Mouse (Mus musculus) embryonic facial prominence, embryonic 10.5 days (tissue): ENCODE data around the gene Atf6. TPM values are rescaled to one million over a fixed set of nuclear protein-coding genes. Genes with fewer than 3 reads are reported as not detected.
A peak's percentile ranks its signal among the peaks of the same experiment; 100 is the strongest.

Experiments used
- DNase-seq: peaks from one replicate; pipeline ENCODE4 v3.0.0-alpha.2; 2017; ENCODE audit warnings: low spot score
- H3K27ac ChIP-seq: fragments of 300-500 bp; sonication (generic); replicated peaks from 2 replicates; pipeline ENCODE4 v1.5.1; 2016; ENCODE audit warnings: mild to moderate bottlenecking
- H3K27me3 ChIP-seq: fragments of 300-500 bp; sonication (generic); replicated peaks from 2 replicates; pipeline ENCODE4 v1.6.1; 2016; ENCODE audit warnings: low read depth, mild to moderate bottlenecking; ENCODE audit not compliant: poor library complexity, severe bottlenecking
- H3K36me3 ChIP-seq: fragments of 300-500 bp; sonication (generic); replicated peaks from 2 replicates; pipeline ENCODE4 v1.6.1; 2016; ENCODE audit warnings: mild to moderate bottlenecking, moderate library complexity
- H3K4me1 ChIP-seq: fragments of 300-500 bp; sonication (generic); 2 replicates; pipeline ENCODE4 v1.6.1; 2016
- H3K4me3 ChIP-seq: fragments of 300-500 bp; sonication (generic); 2 replicates; pipeline ENCODE4 v1.5.1; 2016; ENCODE audit warnings: mild to moderate bottlenecking, moderate library complexity
- H3K9me3 ChIP-seq: fragments of 300-500 bp; sonication (generic); 2 replicates; pipeline ENCODE4 v1.6.1; 2016; ENCODE audit warnings: mild to moderate bottlenecking
- WGBS: fragments of 180-500 bp; shearing (Covaris S2); methylation state at CpG from one replicate; pipeline ENCODE4 v1.1.7; 2016; 5-methylcytosine and 5-hydroxymethylcytosine counted together
- polyA plus RNA-seq: library from polyadenylated mRNA; unstranded; fragments of >200 nt; fragmentation: Nextera tagmentation; extraction: Ambion mirVana; gene quantifications from 2 replicates; pipeline ENCODE4 v1.2.1, GENCODE M21; 2016

Atf6 gene
- polyA plus RNA-seq, 1 experiment from 2014 or later, result 7.0 TPM

DNA sequence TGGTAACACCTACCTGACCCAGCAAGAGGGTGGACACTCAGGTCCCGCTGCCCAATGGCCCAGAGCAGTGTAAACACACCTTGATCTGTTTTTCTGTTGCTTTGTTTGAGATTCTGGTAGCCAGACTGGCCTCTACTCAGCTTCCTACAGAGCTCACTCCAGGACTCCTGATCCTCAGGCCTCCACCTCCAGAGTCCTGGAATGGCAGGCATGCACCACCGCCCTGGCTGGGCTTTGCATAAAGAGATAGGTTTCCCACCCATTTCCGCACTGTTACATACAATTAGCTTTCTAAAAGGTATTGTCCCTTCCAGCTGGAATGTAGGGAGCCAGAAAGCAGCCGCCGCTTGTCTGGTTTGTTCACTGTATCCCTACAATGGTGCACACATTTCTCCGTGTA, 3.8 kb upstream of the Atf6 start:
- Histone ChIP-seq H3K9me3 (no peaks in the 10 kb centered on the region), H3K36me3 (peaks cover 44% of the 10 kb centered on the region), H3K27ac (no peak overlapping the region), H3K4me3 (no peak overlapping the region), H3K4me1 (peaks cover 9% of the 10 kb centered on the region), H3K27me3 (no peaks in the 10 kb centered on the region)
- DNase-seq, result no peak
- 90% methylated on average over 6 of the region's 6 CpGs for WGBS

DNA sequence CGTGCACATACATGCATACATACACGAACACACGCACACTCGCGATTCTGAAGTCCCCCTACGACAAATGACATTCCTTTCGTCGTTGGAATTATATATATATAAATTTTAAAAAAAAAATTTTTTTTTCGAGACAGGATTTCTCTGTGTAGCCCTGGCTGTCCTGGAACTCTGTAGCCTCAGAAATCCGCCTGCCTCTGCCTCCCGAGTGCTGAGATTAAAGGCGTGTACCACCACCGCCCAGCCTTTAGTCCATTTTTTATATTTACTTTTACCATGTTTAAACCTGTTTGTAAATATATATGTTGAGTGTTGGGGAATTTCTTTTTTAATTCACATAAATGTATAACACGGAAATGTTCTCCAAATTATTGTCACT, 1.3 kb upstream of the Atf6 start:
- Histone ChIP-seq H3K4me3 (peak overlapping the region; percentile 81), H3K27me3 (no peaks in the 10 kb centered on the region), H3K36me3 (peaks cover 22% of the 10 kb centered on the region), H3K9me3 (no peaks in the 10 kb centered on the region), H3K4me1 (peaks cover 9% of the 10 kb centered on the region), H3K27ac (peak overlapping the region; percentile 80)
- 22% methylated on average over 14 of the region's 14 CpGs for WGBS
- DNase-seq, result no peak

DNA sequence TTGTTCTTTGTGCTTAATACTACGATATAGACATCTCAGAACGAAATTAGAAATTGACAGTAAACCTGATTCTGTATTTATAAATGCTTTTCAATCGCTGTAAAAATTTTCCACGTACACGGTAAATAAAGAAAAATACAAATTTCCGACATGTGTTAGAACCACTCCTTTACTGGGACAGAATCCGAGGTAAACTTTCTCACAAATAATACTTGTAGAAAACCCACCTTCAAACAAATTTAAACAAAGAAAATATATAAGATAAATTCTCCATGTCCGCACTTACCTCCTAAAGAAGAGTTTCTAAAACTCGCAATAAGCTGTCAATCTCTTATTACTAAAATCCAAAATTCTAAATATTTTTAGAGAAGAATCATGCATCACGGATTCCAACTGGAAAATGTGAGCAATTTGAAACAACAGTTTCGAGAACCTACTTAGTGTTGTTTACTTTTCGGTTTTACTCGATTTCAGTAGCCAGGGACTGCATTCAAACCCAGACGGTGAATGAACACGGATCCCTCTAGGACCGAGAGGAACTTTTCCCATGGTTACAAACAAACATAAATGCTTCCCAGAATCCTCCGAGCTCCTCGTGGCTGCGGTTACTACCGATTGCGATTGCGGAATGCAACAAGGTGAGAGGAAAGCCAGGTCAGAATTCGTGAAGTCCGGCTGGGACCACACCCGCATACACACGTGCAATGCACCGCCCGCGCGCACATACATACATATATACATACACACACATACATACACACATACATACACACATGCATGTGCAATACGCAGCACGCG, 735 bp upstream of the Atf6 start:
- H3K27ac ChIP-seq, result peak overlapping the region; percentile 83
- no peaks in the 10 kb centered on the region for H3K27me3 ChIP-seq
- DNase-seq, result peak; percentile 82
- peak overlapping the region; percentile 81 for H3K4me3 ChIP-seq
- H3K9me3 ChIP-seq, result no peaks in the 10 kb centered on the region
- peaks cover 9% of the 10 kb centered on the region for H3K4me1 ChIP-seq
- H3K36me3 ChIP-seq, result peaks cover 19% of the 10 kb centered on the region
- WGBS, result under 1% methylated on average over 33 of the region's 33 CpGs

DNA sequence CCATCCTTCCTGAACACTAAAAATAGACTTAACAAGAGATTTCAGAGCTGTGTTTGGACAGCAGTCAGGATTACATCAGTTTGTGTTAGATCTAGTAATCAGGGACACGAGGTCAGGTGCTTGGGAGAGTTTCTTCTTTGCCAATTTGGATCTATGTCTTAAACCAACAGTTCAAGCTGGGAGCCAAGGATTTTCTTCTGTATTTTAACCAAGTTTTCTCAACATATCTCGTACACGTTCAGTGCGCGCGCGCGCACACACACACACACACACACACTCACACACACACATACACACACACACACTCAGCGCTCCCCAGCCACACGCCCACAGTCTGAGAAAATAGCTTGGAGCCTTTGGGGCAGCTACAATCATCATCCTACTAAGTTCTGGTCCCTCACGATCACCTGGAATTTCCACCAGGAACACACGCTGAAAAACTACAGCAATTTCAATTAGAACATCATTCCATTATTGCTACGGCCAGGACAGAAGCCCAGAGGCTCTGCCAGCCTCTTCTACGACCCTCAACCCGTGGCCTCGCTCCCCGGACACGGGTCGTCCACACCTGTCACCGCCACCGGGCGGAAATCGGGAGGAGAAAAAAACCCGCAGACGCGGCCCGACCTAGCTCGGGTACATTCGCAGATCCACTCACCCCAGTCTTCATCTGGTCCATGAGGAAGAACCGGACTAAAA, 430 bp downstream of the Atf6 start:
- H3K4me1 ChIP-seq, result peaks cover 9% of the 10 kb centered on the region
- peaks cover 11% of the 10 kb centered on the region for H3K36me3 ChIP-seq
- peak overlapping the region; percentile 83 for H3K27ac ChIP-seq
- H3K4me3 ChIP-seq, result peak overlapping the region; percentile 81
- peak; percentile 40 for DNase-seq
- no peaks in the 10 kb centered on the region for H3K27me3 ChIP-seq
- WGBS, result 2% methylated on average over 30 of the region's 30 CpGs
- H3K9me3 ChIP-seq, result no peaks in the 10 kb centered on the region

DNA sequence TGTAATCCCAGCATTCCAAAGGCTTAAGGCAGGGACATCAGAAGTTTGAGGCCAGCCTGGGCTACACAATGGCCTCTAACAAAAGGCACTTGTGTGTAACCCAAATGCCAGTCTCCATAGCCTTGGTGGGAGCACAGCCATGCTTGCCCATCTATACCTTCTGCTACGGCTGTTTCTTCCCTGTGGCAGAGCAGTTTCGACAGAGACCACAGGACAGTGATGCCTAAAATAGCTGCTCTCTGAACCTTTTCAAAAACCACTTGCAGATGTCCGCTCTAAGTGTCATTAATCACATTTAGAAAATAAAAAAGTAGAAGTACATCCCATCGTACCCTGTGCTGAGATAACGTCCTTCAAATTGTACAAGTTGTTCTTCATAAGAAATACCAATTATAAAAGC, 2.2 kb downstream of the Atf6 start:
- no peak for DNase-seq
- H3K4me3 ChIP-seq, result no peak overlapping the region
- WGBS, result 87% methylated on average over 5 of the region's 5 CpGs
- no peaks in the 10 kb centered on the region for H3K9me3 ChIP-seq
- H3K27ac ChIP-seq, result no peak overlapping the region
- H3K27me3 ChIP-seq, result no peaks in the 10 kb centered on the region
- no peaks in the 10 kb centered on the region for H3K36me3 ChIP-seq
- peaks cover 9% of the 10 kb centered on the region for H3K4me1 ChIP-seq

DNA sequence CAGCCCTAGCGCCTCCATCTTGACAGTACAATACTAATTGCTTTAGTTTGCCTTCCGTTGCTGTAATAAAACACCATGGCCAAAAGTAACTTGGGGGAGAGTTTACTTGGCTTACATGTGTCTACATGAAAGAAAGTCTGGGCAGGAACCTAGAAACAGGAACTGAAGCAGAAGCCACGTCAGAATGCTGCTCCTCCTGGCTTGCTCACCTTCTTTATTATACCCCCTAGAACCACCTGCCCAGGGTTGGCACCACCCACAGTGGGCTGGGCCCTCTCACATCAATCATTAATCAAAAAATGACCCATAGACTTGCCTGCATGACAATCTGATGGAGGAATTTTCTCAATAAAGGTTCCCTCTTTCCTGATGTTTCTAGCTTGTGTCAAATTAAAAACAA, 2.8 kb downstream of the Atf6 start:
- H3K4me3 ChIP-seq, result no peak overlapping the region
- peaks cover 9% of the 10 kb centered on the region for H3K4me1 ChIP-seq
- no peak overlapping the region for H3K27ac ChIP-seq
- no peaks in the 10 kb centered on the region for H3K36me3 ChIP-seq
- H3K27me3 ChIP-seq, result no peaks in the 10 kb centered on the region
- no peaks in the 10 kb centered on the region for H3K9me3 ChIP-seq
- no peak for DNase-seq
- WGBS, result 85% methylated on average over 3 of the region's 3 CpGs

DNA sequence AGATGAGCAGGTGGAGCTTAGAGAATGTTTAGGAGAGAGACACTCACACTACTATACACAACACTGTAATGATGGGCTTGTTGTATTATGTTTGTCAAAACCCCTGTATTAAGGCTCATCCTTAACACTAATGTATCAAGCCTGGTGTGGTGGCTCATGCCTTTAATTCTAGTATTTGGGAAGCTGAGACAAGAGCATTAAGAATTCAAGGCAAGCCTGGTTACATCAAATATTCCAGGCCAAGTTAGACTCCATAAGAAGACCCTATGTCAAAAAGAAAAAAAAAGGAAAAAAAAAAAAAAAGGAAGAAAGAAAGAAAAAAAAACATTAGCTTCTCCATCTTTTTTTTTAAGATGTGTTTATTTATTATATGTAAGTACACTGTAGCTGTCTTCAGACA, 3.3 kb downstream of the Atf6 start:
- Histone ChIP-seq H3K9me3 (no peaks in the 10 kb centered on the region), H3K36me3 (no peaks in the 10 kb centered on the region), H3K27me3 (no peaks in the 10 kb centered on the region), H3K4me1 (peaks cover 9% of the 10 kb centered on the region), H3K27ac (no peak overlapping the region), H3K4me3 (no peak overlapping the region)
- no peak for DNase-seq

DNA sequence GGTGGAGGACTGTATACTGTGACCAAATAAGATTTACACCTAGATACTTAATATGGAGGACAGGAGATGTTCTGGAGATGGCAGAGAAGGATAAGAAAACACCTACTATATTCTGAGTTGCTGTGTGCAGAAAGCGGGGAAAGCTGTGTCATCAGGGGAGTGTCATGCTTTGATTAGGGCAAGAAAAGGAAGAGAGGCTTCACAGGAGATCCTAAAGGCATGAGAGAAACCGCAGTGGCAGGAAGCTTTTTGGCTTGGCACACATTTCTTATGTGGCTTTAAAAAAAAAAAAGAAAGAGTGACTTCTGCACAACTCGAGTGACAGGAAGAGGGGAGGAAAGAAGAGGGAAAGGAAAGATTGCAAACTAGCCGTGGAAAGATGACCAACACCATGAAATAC, 4.5 kb downstream of the Atf6 start:
- no peaks in the 10 kb centered on the region for H3K27me3 ChIP-seq
- peaks cover 9% of the 10 kb centered on the region for H3K4me1 ChIP-seq
- no peak overlapping the region for H3K4me3 ChIP-seq
- WGBS, result 75% methylated on average over 4 of the region's 4 CpGs
- no peaks in the 10 kb centered on the region for H3K9me3 ChIP-seq
- no peaks in the 10 kb centered on the region for H3K36me3 ChIP-seq
- DNase-seq, result no peak
- H3K27ac ChIP-seq, result no peak overlapping the region

DNA sequence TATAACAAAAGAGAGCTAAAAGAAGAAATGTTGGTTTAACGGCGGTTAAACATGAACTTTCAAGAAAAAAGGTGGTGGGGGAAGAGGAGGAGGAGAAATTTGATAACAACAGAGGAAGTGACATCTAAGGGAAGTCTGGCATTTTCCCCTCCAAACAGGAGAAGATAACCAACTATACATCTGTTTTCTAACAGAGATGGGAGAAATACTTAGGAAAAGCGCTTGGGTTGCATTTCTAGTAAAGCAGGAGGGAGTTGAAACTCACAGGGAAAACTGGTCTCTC, 5.2 kb downstream of the Atf6 start:
- H3K9me3 ChIP-seq, result no peaks in the 10 kb centered on the region
- no peak overlapping the region for H3K27ac ChIP-seq
- 92% methylated on average over 3 of the region's 3 CpGs for WGBS
- no peaks in the 10 kb centered on the region for H3K27me3 ChIP-seq
- no peak for DNase-seq
- no peaks in the 10 kb centered on the region for H3K36me3 ChIP-seq
- H3K4me3 ChIP-seq, result no peak overlapping the region
- H3K4me1 ChIP-seq, result peaks cover 9% of the 10 kb centered on the region

DNA sequence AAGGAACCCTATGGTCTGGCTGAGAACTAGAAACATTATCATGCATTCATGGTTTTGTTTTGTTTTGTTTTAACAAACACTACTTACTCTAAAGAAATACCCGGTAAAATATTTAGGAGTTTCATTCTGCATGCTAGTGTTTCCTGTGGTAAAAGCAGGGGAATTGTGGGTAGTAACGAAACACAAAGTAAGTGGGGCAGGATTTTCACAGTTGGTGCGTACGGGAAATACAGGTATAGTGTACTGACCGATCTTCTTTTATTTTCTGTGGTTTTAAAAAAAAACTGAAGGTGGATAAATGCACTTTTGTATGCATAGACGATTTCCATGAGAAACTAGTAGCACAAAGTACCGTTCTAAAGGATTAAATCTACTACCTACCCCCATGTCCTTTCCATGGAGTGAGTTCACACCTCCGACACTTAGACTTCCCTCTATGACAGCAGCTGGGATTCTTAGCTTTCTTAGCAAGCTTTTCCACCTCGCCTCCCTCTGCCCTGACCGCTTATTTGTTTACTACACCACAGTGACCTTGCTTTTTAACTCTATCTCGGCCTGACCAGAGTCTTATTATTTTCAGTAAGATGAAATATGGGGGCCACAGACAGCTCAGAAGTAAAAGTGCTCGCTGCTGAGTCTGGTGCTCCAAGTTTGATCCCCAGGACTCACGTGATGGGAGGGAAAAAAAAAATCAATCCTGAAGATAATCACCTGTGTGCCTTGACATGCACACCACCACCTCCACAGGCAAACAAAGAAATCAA, 5.7 kb downstream of the Atf6 start:
- 88% methylated on average over 13 of the region's 13 CpGs for WGBS
- no peaks in the 10 kb centered on the region for H3K9me3 ChIP-seq
- H3K27ac ChIP-seq, result no peak overlapping the region
- H3K4me3 ChIP-seq, result no peak overlapping the region
- H3K4me1 ChIP-seq, result peaks cover 5% of the 10 kb centered on the region
- no peaks in the 10 kb centered on the region for H3K27me3 ChIP-seq
- DNase-seq, result no peak
- no peaks in the 10 kb centered on the region for H3K36me3 ChIP-seq

DNA sequence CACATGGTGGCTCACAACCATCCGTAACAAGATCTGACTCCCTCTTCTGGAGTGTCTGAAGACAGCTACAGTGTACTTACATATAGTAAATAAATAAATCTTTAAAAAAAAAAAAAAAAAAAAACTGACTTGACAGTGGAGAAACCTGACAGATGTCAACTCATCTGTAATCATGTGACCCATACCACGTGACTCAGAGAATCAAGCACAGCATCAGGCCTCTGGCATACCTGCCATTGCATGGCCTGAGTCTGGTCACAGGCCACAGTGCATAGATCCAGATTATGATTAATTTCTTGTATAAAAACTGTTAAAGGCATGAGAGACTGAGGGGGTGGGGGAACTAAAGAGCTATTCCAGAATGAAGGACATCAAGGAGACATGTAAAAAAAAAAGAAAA, 8.7 kb downstream of the Atf6 start:
- H3K36me3 ChIP-seq, result no peaks in the 10 kb centered on the region

DNA sequence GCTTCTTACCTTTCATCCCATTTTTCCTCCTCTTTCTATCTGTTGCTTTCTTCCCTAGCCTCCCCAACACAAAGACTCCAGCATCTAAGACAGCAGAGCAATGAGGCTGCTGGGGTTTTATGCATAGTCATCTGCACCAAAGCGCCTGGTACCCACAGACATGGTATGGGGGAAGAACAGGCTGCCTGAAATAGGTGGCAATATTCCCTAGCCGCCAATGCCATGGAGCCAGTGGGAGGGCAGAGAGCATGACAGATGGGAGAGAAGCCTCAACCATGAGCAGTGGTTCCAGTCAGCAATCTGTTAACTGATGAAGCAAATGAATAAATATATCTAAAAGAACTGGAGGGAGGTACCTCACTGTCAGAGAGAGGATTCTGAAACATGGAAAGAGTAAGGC, 10.2 kb downstream of the Atf6 start:
- no peak for DNase-seq
- H3K27me3 ChIP-seq, result no peaks in the 10 kb centered on the region
- WGBS, result 90% methylated on average over 2 of the region's 2 CpGs

More for the DNA sequence above, 8.7 kb downstream of the Atf6 start:
- Histone ChIP-seq H3K4me3 (no peak overlapping the region), H3K27me3 (no peaks in the 10 kb centered on the region), H3K4me1 (no peaks in the 10 kb centered on the region), H3K27ac (no peak overlapping the region), H3K9me3 (no peaks in the 10 kb centered on the region)
- no peak for DNase-seq
- WGBS, result 87% methylated on average over 2 of the region's 2 CpGs

More for the DNA sequence above, 10.2 kb downstream of the Atf6 start:
- Histone ChIP-seq H3K4me3 (no peak overlapping the region), H3K9me3 (no peaks in the 10 kb centered on the region), H3K27ac (no peak overlapping the region), H3K4me1 (no peaks in the 10 kb centered on the region), H3K36me3 (no peaks in the 10 kb centered on the region)
